Mouse (Mus musculus) left cerebral cortex, adult 18-20 months (tissue): ENCODE results near the gene Zfp867. TPM values are rescaled to one million over a fixed set of nuclear protein-coding genes. Genes with fewer than 3 reads are reported as not detected.

ENCODE experiments used
- total RNA-seq, 2 experiments: library from RNA; stranded (reverse); gene quantifications; 2 replicates each; pipeline ENCODE4 v1.2.3; 2021

Gene Zfp867
- total RNA-seq, 2 experiments from 2014 or later, result 3.4 to 3.5 TPM

Other genes with a start within 250 kb of the Zfp867 start
- gene Arf1, start 244.2 kb downstream of the Zfp867 start, total RNA-seq, result 100 to 1,000 TPM; 451 to 469 TPM
- gene Wnt3a, start 181.7 kb downstream of the Zfp867 start, total RNA-seq, result under 1 TPM in 1 of 2 experiments, not detected in 1; 0.12 TPM
- 10 to 100 TPM; 11.9 to 17.2 TPM for gene Wnt9a, start 165.5 kb downstream of the Zfp867 start, total RNA-seq
- gene Prss38, start 96.8 kb downstream of the Zfp867 start, total RNA-seq, result not detected
- gene Jmjd4, start 22.4 kb downstream of the Zfp867 start, total RNA-seq, result 10 to 100 TPM; 25.7 to 25.9 TPM
- 100 to 1,000 TPM; 396 to 405 TPM for gene Snap47, start 21.3 kb downstream of the Zfp867 start, total RNA-seq
- gene Zkscan17, start 54.3 kb upstream of the Zfp867 start, total RNA-seq, result 10 to 100 TPM in 1 of 2 experiments, 1 to 10 TPM in 1; 8.1 to 11.1 TPM
- gene Nlrp3, start 69.1 kb upstream of the Zfp867 start, total RNA-seq, result 1 to 10 TPM; 1.0 to 1.1 TPM
- not detected for gene Olfr222, start 103.8 kb upstream of the Zfp867 start, total RNA-seq
- gene Olfr223, start 120.8 kb upstream of the Zfp867 start, total RNA-seq, result not detected
- gene Mprip, start 188.8 kb upstream of the Zfp867 start, total RNA-seq, result 100 to 1,000 TPM; 279 to 287 TPM